8 mouse cellular contexts compared by ENCODE assay signal in the genomic region with DNA sequence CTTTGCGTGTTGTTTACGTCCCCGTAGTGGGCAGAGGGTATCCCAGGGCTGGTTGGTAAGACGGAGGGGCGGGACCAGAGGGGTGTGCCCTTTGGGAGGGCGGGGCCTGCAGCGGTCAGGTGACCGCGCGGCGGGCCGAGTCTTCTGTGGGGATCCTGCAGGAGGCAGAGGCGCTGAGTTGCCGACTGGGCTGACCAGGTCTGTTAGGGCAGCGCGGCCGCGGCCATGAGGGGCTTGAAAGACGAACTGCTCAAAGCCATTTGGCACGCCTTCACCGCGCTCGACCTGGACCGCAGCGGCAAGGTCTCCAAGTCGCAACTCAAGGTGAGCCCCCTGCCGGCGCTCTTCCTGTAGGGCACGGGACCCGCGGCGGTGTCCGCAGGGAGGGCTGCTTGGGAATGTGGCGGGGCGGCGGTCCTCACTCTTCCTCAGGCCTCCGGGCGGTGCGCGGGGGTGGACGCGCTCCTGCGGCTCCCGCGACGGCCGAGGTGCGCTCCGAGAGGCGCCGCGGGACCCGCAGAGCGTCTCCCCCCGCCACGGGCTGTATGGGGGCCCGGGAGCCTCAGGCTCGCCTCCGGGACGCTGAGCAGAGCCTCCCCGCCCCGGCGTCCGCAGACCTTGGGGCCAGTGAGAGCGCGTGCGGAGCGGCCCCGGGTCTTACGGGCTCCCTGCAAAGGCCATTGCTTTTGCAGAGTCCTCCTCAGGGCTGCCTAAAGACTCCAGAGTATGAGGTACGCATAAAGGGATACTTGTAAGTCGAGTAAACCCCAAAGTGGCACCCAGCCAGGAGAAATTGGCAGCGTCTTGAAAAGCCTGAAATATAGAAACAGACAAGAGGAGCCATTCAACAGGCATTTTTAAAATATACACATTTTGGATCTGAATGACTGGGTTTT. TPM values are rescaled to one million over a fixed set of nuclear protein-coding genes. Genes with fewer than 3 reads are reported as not detected.
DNase-seq lines count a peak whose midpoint lies in the region; ATAC-seq and TF ChIP-seq lines count a peak whose summit lies in the region.

A gene (plus strand): TSS at position 126 of the 896 bp plus-strand sequence.

- no peaks in the 10 kb centered on the region for H3K27me3 ChIP-seq in heart, embryonic 10.5 days (ENCODE audit: insufficient read depth, poor library complexity, severe bottlenecking)
- no peaks in the 10 kb centered on the region for H3K27me3 ChIP-seq in kidney, embryonic 15.5 days

- peak within 1 kb of the TSS; percentile 90 for H3K4me2 ChIP-seq in kidney, embryonic 15.5 days

- peak; percentile 99 for ATAC-seq in kidney, embryonic 15.5 days (replicated peaks; ENCODE audit: low FRiP score)
- peak; percentile 94 for ATAC-seq in monocyte, adult 5-6 weeks (replicated peaks; ENCODE audit: insufficient number of reproducible peaks, low FRiP score, low TSS enrichment, poor library complexity, severe bottlenecking)

- H3K9me3 ChIP-seq in heart, embryonic 10.5 days = no peaks in the 10 kb centered on the region
- no peaks in the 10 kb centered on the region for H3K9me3 ChIP-seq in kidney, embryonic 15.5 days (replicated peaks)

- H3K4me1 ChIP-seq in bone marrow, adult 2 months (ENCODE audit: control insufficient read depth, insufficient read depth, low read length) = no peaks in the 10 kb centered on the region; the same call in 1 of the 2 replicates
- peaks cover 3% of the 10 kb centered on the region; the same call in 1 of the 2 replicates for H3K4me1 ChIP-seq in embryonic fibroblast, embryonic 13.5 days (ENCODE audit: control insufficient read depth, insufficient read depth, low read length)
- H3K4me1 ChIP-seq in heart, embryonic 10.5 days = peaks cover 12% of the 10 kb centered on the region
- H3K4me1 ChIP-seq in kidney, embryonic 15.5 days = peaks cover 10% of the 10 kb centered on the region; the same call in 1 of the 2 replicates

- H3K36me3 ChIP-seq in heart, embryonic 10.5 days = peaks cover 14% of the 10 kb centered on the region
- peaks cover 14% of the 10 kb centered on the region; the same call in 1 of the 2 replicates for H3K36me3 ChIP-seq in kidney, embryonic 15.5 days

- TF ChIP-seq CTCF in bone marrow, adult 2 months (IDR thresholded peaks at IDR 0.05; ENCODE audit: control insufficient read depth, insufficient read depth, low read length) = peak; percentile 25; the same call in 1 of the 2 replicates
- 0 out of 2 replicates have a peak, but pooled peaks have one; percentile 41 for TF ChIP-seq CTCF in embryonic fibroblast, embryonic 13.5 days (IDR thresholded peaks at IDR 0.05; ENCODE audit: borderline replicate concordance, insufficient read depth, low read length)

- peak; percentile 94 for DNase-seq in 416B (ENCODE audit: low read depth)
- DNase-seq in heart, embryonic 10.5 days (ENCODE audit: low spot score) = peak; percentile 98
- peak; percentile 97 for DNase-seq in liver
- peak; percentile 87 to 93 for DNase-seq in spleen, postnatal 4 days (ENCODE audit: low spot score in 2 of 2)

- WGBS in bone marrow, adult 2 months = under 1% methylated on average over 73 of the region's 73 CpGs
- WGBS in heart, embryonic 10.5 days = under 1% methylated on average over 73 of the region's 73 CpGs
- WGBS in kidney, embryonic 15.5 days = under 1% methylated on average over 73 of the region's 73 CpGs

- H3K4me3 ChIP-seq in bone marrow, adult 2 months (replicated peaks; ENCODE audit: control insufficient read depth, low read depth, low read length) = peak within 1 kb of the TSS; percentile 93
- peak within 1 kb of the TSS; percentile 62 for H3K4me3 ChIP-seq in embryonic fibroblast, embryonic 13.5 days (ENCODE audit: insufficient read depth, low read length)
- H3K4me3 ChIP-seq in heart, embryonic 10.5 days = peak within 1 kb of the TSS; percentile 86
- H3K4me3 ChIP-seq in kidney, embryonic 15.5 days (replicated peaks) = peak within 1 kb of the TSS; percentile 79

- TF ChIP-seq POLR2A in bone marrow, adult 2 months (IDR thresholded peaks at IDR 0.05; ENCODE audit: borderline replicate concordance, control insufficient read depth, low read depth, low read length) = peak; percentile 99
- TF ChIP-seq POLR2A in embryonic fibroblast, embryonic 13.5 days (IDR thresholded peaks at IDR 0.05; ENCODE audit: low read depth, low read length) = peak; percentile 99

- peak within 1 kb of the TSS; percentile 80 for H3K27ac ChIP-seq in bone marrow, adult 2 months (ENCODE audit: control insufficient read depth, insufficient read depth, low read depth, low read length, poor library complexity)
- peak within 1 kb of the TSS; percentile 57 for H3K27ac ChIP-seq in embryonic fibroblast, embryonic 13.5 days (ENCODE audit: insufficient read depth, low read length)
- peak within 1 kb of the TSS; percentile 98 for H3K27ac ChIP-seq in heart, embryonic 10.5 days
- peak within 1 kb of the TSS; percentile 97 for H3K27ac ChIP-seq in kidney, embryonic 15.5 days

- H3K9ac ChIP-seq in kidney, embryonic 15.5 days = peak within 1 kb of the TSS; percentile 95

RNA-seq across cellular contexts. Expression of the gene that starts here (rescaled TPM):
- 12.6 and 23.1 TPM in 2 replicates for polyA plus RNA-seq in bone marrow, adult 2 months (2011; ENCODE audit: insufficient read depth, insufficient read length, low replicate concordance, missing spikeins)
- polyA plus RNA-seq in embryonic fibroblast, embryonic 13.5 days (2011; ENCODE audit: insufficient read length, low read depth, missing spikeins) = 47.3 and 50.1 TPM in 2 replicates
- polyA plus RNA-seq in heart, embryonic 10.5 days (2016; fragmentation: Nextera tagmentation; extraction: Ambion mirVana) = 22.8 and 26.6 TPM in 2 replicates
- polyA plus RNA-seq in kidney, embryonic 15.5 days (2015; fragmentation: Nextera tagmentation; extraction: Ambion mirVana) = 29.2 and 32.8 TPM in 2 replicates
- 76.0 to 118 TPM (median 83.2 TPM) in 3 replicates for total RNA-seq in monocyte, adult 5-6 weeks (2017)

Comparison
In these comparisons a context has a peak if more than half of its experiments do, and no peak if none do; other contexts are left out.
1. Peak in every context shown above with its lines: DNase-seq, ATAC-seq, H3K4me3 ChIP-seq and H3K27ac ChIP-seq.